Mouse (Mus musculus) heart, embryonic 14.5 days (tissue): ENCODE measurements around the gene Eps15l1. TPM values are rescaled to one million over a fixed set of nuclear protein-coding genes. Genes with fewer than 3 reads are reported as not detected.

Experiments used
- ATAC-seq: fragments of 200-750 bp; cut with Nextera tagmentation; 2 replicates; pipeline ENCODE4 v1.8.0; 2017; ENCODE audit warnings: low read depth, moderate TSS enrichment; ENCODE audit not compliant: insufficient number of reproducible peaks, insufficient read depth, low FRiP score
- H3K27ac ChIP-seq, 2 experiments: fragments of 200-500 bp in 1 of 2; fragments of 300-500 bp in 1 of 2; sonication (generic) in 1 of 2; replicated peaks in 1 of 2; 2 replicates each; pipeline ENCODE4 v1.5.1; 2012 to 2014; ENCODE audit warnings: low read depth in 2 of 2, low read length in 2 of 2, control low read depth in 1 of 2, mild to moderate bottlenecking in 1 of 2, mixed read lengths in 1 of 2; ENCODE audit not compliant: control insufficient read depth in 1 of 2, insufficient read depth in 1 of 2
- H3K27me3 ChIP-seq: fragments of 300-500 bp; sonication (generic); 2 replicates; pipeline ENCODE4 v1.6.1; 2014; ENCODE audit warnings: mild to moderate bottlenecking, low read length, control low read depth; ENCODE audit not compliant: control insufficient read depth, insufficient read depth
- H3K36me3 ChIP-seq: fragments of 300-500 bp; sonication (generic); 2 replicates; pipeline ENCODE4 v1.6.1; 2014; ENCODE audit warnings: mild to moderate bottlenecking, control low read depth, low read length, mixed read lengths; ENCODE audit not compliant: control insufficient read depth, insufficient read depth
- H3K4me1 ChIP-seq, 2 experiments: fragments of 200-500 bp in 1 of 2; fragments of 300-500 bp in 1 of 2; sonication (generic) in 1 of 2; 2 replicates each; pipeline ENCODE4 v1.6.1; 2012 to 2014; ENCODE audit warnings: low read length in 2 of 2, control low read depth in 1 of 2, mixed read lengths in 1 of 2; ENCODE audit not compliant: control insufficient read depth in 2 of 2, insufficient read depth in 2 of 2
- H3K4me2 ChIP-seq: fragments of 300-500 bp; sonication (generic); 2 replicates; pipeline ENCODE4 v1.6.1; 2014; ENCODE audit warnings: mild to moderate bottlenecking, low read length
- H3K4me3 ChIP-seq, 2 experiments: fragments of 200-500 bp in 1 of 2; fragments of 300-500 bp in 1 of 2; sonication (generic) in 1 of 2; 2 replicates each; pipeline ENCODE4 v1.5.1; 2012 to 2014; ENCODE audit warnings: low read length in 2 of 2, mild to moderate bottlenecking in 2 of 2, control low read depth in 1 of 2, low read depth in 1 of 2, moderate library complexity in 1 of 2; ENCODE audit not compliant: control insufficient read depth in 1 of 2, insufficient read depth in 1 of 2
- H3K9ac ChIP-seq: fragments of 300-500 bp; sonication (generic); 2 replicates; pipeline ENCODE4 v1.6.1; 2014; ENCODE audit warnings: mild to moderate bottlenecking, low read length
- H3K9me3 ChIP-seq: fragments of 300-500 bp; sonication (generic); 2 replicates; pipeline ENCODE4 v1.6.1; 2016; ENCODE audit warnings: low read length, control low read depth; ENCODE audit not compliant: control insufficient read depth
- WGBS: fragments of 180-500 bp; shearing (Covaris S2); extraction: QIAGEN DNeasy Blood & Tissue Kit; methylation state at CpG from one replicate; pipeline ENCODE4 v1.1.7; 2014; 5-methylcytosine and 5-hydroxymethylcytosine counted together
- polyA plus RNA-seq: library from polyadenylated mRNA; unstranded; fragments of >200 nt; fragmentation: Nextera tagmentation; extraction: Ambion mirVana; gene quantifications from 2 replicates; pipeline ENCODE4 v1.2.1, GENCODE M21; 2014

Eps15l1 gene
- polyA plus RNA-seq, 1 experiment from 2014 or later: 39.4 TPM

- H3K4me2 ChIP-seq: no peak overlapping the region
- no peak for ATAC-seq
- H3K4me1 ChIP-seq: peaks cover 3% of the 10 kb centered on the region in 2 experiments
- H3K9ac ChIP-seq: no peak overlapping the region
- no peaks in the 10 kb centered on the region for H3K27me3 ChIP-seq
- H3K27ac ChIP-seq: no peak overlapping the region
- WGBS: 70% methylated on average over 3 of the region's 3 CpGs
- no peaks in the 10 kb centered on the region for H3K36me3 ChIP-seq
- no peaks in the 10 kb centered on the region for H3K9me3 ChIP-seq
- no peak overlapping the region for H3K4me3 ChIP-seq
Observed at GRCm38 (mm10) chr8:72329116-72329515, 92.1 kb downstream of the Eps15l1 start.

GRCm38 (mm10) chr8:72324708-72325107, 96.6 kb downstream of the Eps15l1 start:
- Histone ChIP-seq H3K4me3 (no peak overlapping the region), H3K9ac (no peak overlapping the region), H3K36me3 (peaks cover 19% of the 10 kb centered on the region), H3K27ac (no peak overlapping the region), H3K4me1 (peaks cover 15 to 27% of the 10 kb centered on the region in 2 experiments), H3K27me3 (no peaks in the 10 kb centered on the region), H3K9me3 (no peaks in the 10 kb centered on the region), H3K4me2 (no peak overlapping the region)
- WGBS: 64% methylated on average over 2 of the region's 2 CpGs
- ATAC-seq: no peak

GRCm38 (mm10) chr8:72324036-72324706, 97.1 kb downstream of the Eps15l1 start:
- Histone ChIP-seq H3K9ac (no peak overlapping the region), H3K4me2 (no peak overlapping the region), H3K36me3 (peaks cover 19% of the 10 kb centered on the region), H3K4me3 (no peak overlapping the region), H3K27ac (no peak overlapping the region), H3K27me3 (no peaks in the 10 kb centered on the region), H3K4me1 (peaks cover 15 to 27% of the 10 kb centered on the region in 2 experiments), H3K9me3 (no peaks in the 10 kb centered on the region)
- no peak for ATAC-seq
- 82% methylated on average over 10 of the region's 10 CpGs for WGBS

GRCm38 (mm10) chr8:72323131-72323725, 98.0 kb downstream of the Eps15l1 start:
- H3K4me3 ChIP-seq: peak overlapping the region in 1 of 2 experiments; percentile 77; a peak in 1 of 4 replicates
- no peak for ATAC-seq

GRCm38 (mm10) chr8:72322471-72322889, 98.8 kb downstream of the Eps15l1 start:
- peak overlapping the region in 1 of 2 experiments; percentile 77; a peak in 3 of 4 replicates for H3K4me3 ChIP-seq
- peak overlapping the region in 1 of 2 experiments; percentile 6; a peak in 1 of 4 replicates for H3K27ac ChIP-seq
- no peak for ATAC-seq

More at GRCm38 (mm10) chr8:72323131-72323725, 98.0 kb downstream of the Eps15l1 start:
- Histone ChIP-seq H3K36me3 (peaks cover 19% of the 10 kb centered on the region), H3K9me3 (no peaks in the 10 kb centered on the region), H3K4me2 (peak overlapping the region; percentile 90), H3K27ac (0 out of 4 replicates have a peak overlapping the region, but pooled peaks of 1 of the 2 experiments have one; percentile 28), H3K4me1 (peaks cover 18 to 27% of the 10 kb centered on the region in 2 experiments), H3K9ac (0 out of 2 replicates have a peak overlapping the region, but pooled peaks have one; percentile 86), H3K27me3 (no peaks in the 10 kb centered on the region)
- 58% methylated on average over 6 of the region's 6 CpGs for WGBS

GRCm38 (mm10) chr8:72321635-72322441, 99.4 kb downstream of the Eps15l1 start:
- 89% methylated on average over 20 of the region's 20 CpGs for WGBS
- peak overlapping the region; percentile 22 to 77 for H3K4me3 ChIP-seq
- H3K9ac ChIP-seq: peak overlapping the region; percentile 86

More at GRCm38 (mm10) chr8:72322471-72322889, 98.8 kb downstream of the Eps15l1 start:
- Histone ChIP-seq H3K4me2 (peak overlapping the region; percentile 90), H3K9me3 (no peaks in the 10 kb centered on the region), H3K36me3 (peaks cover 19% of the 10 kb centered on the region), H3K27me3 (no peaks in the 10 kb centered on the region), H3K9ac (peak overlapping the region; percentile 86; the same call in 1 of the 2 replicates), H3K4me1 (peaks cover 18 to 27% of the 10 kb centered on the region in 2 experiments)
- WGBS: 73% methylated on average over 7 of the region's 7 CpGs

More at GRCm38 (mm10) chr8:72321635-72322441, 99.4 kb downstream of the Eps15l1 start:
- Histone ChIP-seq H3K27me3 (no peaks in the 10 kb centered on the region), H3K4me1 (peaks cover 18 to 27% of the 10 kb centered on the region in 2 experiments), H3K36me3 (peaks cover 19% of the 10 kb centered on the region), H3K9me3 (no peaks in the 10 kb centered on the region), H3K4me2 (peak overlapping the region; percentile 90), H3K27ac (0 out of 4 replicates have a peak overlapping the region, but pooled peaks of 1 of the 2 experiments have one; percentile 6)
- no peak for ATAC-seq
